Mouse (Mus musculus): Measurements from ENCODE around the gene Fndc3b. TPM values are rescaled to one million over a fixed set of nuclear protein-coding genes. Genes with fewer than 3 reads are reported as not detected.

Fndc3b gene
- polyA plus RNA-seq, 1 experiment from 2014 or later, result 4.7 TPM

DNA sequence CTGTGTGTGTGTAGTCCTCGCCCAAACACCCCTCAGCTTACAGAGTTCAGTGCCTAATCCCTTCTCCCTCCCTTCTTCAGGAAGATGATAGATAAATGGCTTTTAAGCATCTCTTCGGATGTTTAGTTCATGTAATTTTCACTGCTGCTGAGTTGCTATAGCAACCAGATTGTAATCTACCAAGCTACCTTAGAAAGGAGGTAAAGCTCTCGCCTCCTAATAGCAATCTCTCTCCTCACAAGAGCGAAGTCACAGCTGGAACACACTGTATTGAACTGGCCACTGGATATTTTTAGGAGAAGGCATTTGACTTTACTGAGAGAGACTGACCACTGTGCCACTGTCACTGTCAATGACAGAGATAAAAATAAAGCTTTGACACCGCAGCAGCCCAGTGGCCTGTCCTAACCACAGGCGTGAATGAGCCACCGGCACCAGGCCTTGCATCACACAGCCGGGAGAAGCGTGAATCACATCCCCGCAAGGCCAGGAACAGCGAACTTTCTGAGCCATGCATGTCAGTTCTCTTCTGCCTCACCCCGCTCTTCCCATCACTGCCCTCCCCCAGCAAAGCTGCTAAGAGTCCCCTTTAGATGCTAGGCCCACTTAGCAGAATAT lies 86.0 kb downstream of the Fndc3b start:
- Histone ChIP-seq H3K4me1 (ENCODE audit: control insufficient read depth, insufficient read depth, low read length) (0 out of 2 replicates have a peak, but pooled peaks cover 6% of the 10 kb centered on the region), H3K36me3 (ENCODE audit: control insufficient read depth, insufficient read depth, low read length) (no peaks in the 10 kb centered on the region), H3K4me2 (ENCODE audit: low read length) (no peak overlapping the region), H3K9ac (ENCODE audit: low read length) (no peak overlapping the region), H3K4me3 (ENCODE audit: low read depth, low read length) (no peak overlapping the region), H3K9me3 (replicated peaks; ENCODE audit: control insufficient read depth, low read length) (no peaks in the 10 kb centered on the region), H3K27me3 (replicated peaks; ENCODE audit: control insufficient read depth, insufficient read depth, low read length) (no peaks in the 10 kb centered on the region), H3K27ac (ENCODE audit: low read depth, low read length) (peak overlapping the region; percentile 48)
- DNase-seq (ENCODE audit: low spot score), result peak; percentile 63
- WGBS, result 78% methylated on average over 12 of the region's 12 CpGs
- peak; percentile 35; the same call in 1 of the 2 replicates for ATAC-seq

DNA sequence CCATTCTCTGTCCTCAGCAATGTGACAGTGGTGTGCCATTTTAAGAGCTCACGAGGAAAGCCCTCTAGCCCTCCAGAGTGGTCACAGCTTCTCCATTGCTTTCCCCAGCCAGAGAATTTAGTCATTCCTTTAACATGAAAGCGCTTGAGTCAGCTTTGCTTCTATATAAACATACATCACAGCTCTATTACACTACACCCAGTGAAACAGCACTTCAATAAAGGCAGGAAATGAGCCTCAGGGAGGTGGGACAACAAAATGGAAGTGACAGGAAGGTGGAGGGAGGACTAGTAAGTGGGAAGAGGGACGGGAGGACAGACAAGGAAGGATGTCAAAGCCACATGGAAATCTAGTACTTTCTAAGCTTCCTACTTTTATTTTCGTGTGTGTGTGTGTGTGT lies 88.7 kb downstream of the Fndc3b start:
- 71% methylated on average over 4 of the region's 4 CpGs for WGBS
- Histone ChIP-seq H3K9ac (ENCODE audit: low read length) (no peak overlapping the region), H3K27ac (ENCODE audit: low read depth, low read length) (no peak overlapping the region), H3K4me1 (ENCODE audit: control insufficient read depth, insufficient read depth, low read length) (0 out of 2 replicates have a peak, but pooled peaks cover 6% of the 10 kb centered on the region), H3K36me3 (ENCODE audit: control insufficient read depth, insufficient read depth, low read length) (no peaks in the 10 kb centered on the region), H3K4me3 (ENCODE audit: low read depth, low read length) (no peak overlapping the region), H3K9me3 (replicated peaks; ENCODE audit: control insufficient read depth, low read length) (no peaks in the 10 kb centered on the region), H3K27me3 (replicated peaks; ENCODE audit: control insufficient read depth, insufficient read depth, low read length) (no peaks in the 10 kb centered on the region), H3K4me2 (ENCODE audit: low read length) (no peak overlapping the region)
- ATAC-seq (no peak), DNase-seq (ENCODE audit: low spot score) (no peak)

DNA sequence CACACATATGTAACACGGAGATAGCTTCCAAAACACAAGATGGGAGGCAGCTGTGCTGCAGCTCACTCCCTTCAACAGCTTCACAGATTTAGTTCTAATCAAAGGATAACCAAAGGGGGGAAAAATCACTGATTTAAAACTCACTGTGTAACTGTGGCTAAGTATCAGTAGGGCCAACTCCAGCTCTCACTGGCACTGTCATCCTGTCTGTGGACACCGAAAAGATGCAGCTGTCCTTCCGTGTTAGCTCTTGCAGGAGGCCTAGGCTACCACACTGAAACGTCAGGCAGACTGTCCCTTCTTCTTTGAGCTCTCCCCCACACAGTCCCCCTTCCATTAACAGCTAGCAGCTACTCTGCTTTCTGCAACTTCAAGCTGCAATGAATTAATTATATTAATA lies 89.9 kb downstream of the Fndc3b start:
- Histone ChIP-seq H3K27me3 (replicated peaks; ENCODE audit: control insufficient read depth, insufficient read depth, low read length) (no peaks in the 10 kb centered on the region), H3K9ac (ENCODE audit: low read length) (no peak overlapping the region), H3K36me3 (ENCODE audit: control insufficient read depth, insufficient read depth, low read length) (no peaks in the 10 kb centered on the region), H3K4me1 (ENCODE audit: control insufficient read depth, insufficient read depth, low read length) (0 out of 2 replicates have a peak, but pooled peaks cover 6% of the 10 kb centered on the region), H3K4me3 (ENCODE audit: low read depth, low read length) (no peak overlapping the region), H3K4me2 (ENCODE audit: low read length) (no peak overlapping the region), H3K9me3 (replicated peaks; ENCODE audit: control insufficient read depth, low read length) (no peaks in the 10 kb centered on the region), H3K27ac (ENCODE audit: low read depth, low read length) (no peak overlapping the region)
- no peak for DNase-seq (ENCODE audit: low spot score)
- WGBS, result 81% methylated on average over 4 of the region's 4 CpGs
- ATAC-seq, result no peak

DNA sequence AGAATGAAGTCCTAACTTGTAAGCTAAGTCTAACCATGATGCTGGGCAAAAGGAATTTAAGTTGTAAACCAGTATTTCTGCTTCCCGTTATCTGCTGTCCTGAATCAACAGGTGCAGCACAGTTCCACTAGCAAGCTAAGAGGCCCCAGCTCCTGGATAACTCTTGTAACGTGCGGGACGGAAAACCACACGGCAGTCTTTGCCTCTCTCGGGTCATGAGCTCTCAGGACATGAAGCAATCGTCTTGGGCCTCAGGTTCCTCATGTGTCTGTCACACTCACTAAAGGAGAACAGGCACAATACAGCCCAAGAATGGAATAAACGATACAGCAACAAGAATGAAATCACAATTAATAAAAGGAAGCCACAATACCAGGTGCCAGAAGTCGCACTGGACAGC lies 93.4 kb downstream of the Fndc3b start:
- H3K4me3 ChIP-seq (ENCODE audit: low read depth, low read length), result no peak overlapping the region
- H3K9ac ChIP-seq (ENCODE audit: low read length), result no peak overlapping the region
- no peaks in the 10 kb centered on the region for H3K9me3 ChIP-seq (replicated peaks; ENCODE audit: control insufficient read depth, low read length)
- H3K27me3 ChIP-seq (replicated peaks; ENCODE audit: control insufficient read depth, insufficient read depth, low read length), result no peaks in the 10 kb centered on the region
- no peaks in the 10 kb centered on the region for H3K4me1 ChIP-seq (ENCODE audit: control insufficient read depth, insufficient read depth, low read length)
- no peak overlapping the region for H3K4me2 ChIP-seq (ENCODE audit: low read length)
- WGBS, result 90% methylated on average over 9 of the region's 9 CpGs
- no peak overlapping the region for H3K27ac ChIP-seq (ENCODE audit: low read depth, low read length)
- H3K36me3 ChIP-seq (ENCODE audit: control insufficient read depth, insufficient read depth, low read length), result no peaks in the 10 kb centered on the region
- DNase-seq (ENCODE audit: low spot score) (no peak), ATAC-seq (no peak)

DNA sequence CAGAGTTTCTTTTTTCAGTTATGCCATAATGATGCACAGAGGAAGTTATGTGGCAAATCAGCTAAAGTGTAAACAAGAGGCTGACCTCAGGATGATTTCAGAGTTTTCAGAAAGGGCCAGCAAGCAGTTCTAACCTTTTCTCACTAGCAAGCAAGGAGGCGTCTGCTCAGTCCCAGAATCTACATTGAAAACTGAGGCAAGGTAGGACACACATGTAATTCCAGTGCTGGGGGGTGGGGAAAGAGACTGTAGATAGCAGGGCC lies 93.9 kb downstream of the Fndc3b start:
- no peak overlapping the region for H3K4me3 ChIP-seq (ENCODE audit: low read depth, low read length)
- H3K4me1 ChIP-seq (ENCODE audit: control insufficient read depth, insufficient read depth, low read length), result no peaks in the 10 kb centered on the region
- H3K4me2 ChIP-seq (ENCODE audit: low read length), result no peak overlapping the region
- ATAC-seq (no peak), DNase-seq (ENCODE audit: low spot score) (no peak)
- H3K27ac ChIP-seq (ENCODE audit: low read depth, low read length), result no peak overlapping the region
- H3K36me3 ChIP-seq (ENCODE audit: control insufficient read depth, insufficient read depth, low read length), result no peaks in the 10 kb centered on the region
- WGBS, result 90% methylated on average over 1 of the region's 1 CpGs
- no peaks in the 10 kb centered on the region for H3K9me3 ChIP-seq (replicated peaks; ENCODE audit: control insufficient read depth, low read length)
- no peak overlapping the region for H3K9ac ChIP-seq (ENCODE audit: low read length)
- H3K27me3 ChIP-seq (replicated peaks; ENCODE audit: control insufficient read depth, insufficient read depth, low read length), result no peaks in the 10 kb centered on the region

DNA sequence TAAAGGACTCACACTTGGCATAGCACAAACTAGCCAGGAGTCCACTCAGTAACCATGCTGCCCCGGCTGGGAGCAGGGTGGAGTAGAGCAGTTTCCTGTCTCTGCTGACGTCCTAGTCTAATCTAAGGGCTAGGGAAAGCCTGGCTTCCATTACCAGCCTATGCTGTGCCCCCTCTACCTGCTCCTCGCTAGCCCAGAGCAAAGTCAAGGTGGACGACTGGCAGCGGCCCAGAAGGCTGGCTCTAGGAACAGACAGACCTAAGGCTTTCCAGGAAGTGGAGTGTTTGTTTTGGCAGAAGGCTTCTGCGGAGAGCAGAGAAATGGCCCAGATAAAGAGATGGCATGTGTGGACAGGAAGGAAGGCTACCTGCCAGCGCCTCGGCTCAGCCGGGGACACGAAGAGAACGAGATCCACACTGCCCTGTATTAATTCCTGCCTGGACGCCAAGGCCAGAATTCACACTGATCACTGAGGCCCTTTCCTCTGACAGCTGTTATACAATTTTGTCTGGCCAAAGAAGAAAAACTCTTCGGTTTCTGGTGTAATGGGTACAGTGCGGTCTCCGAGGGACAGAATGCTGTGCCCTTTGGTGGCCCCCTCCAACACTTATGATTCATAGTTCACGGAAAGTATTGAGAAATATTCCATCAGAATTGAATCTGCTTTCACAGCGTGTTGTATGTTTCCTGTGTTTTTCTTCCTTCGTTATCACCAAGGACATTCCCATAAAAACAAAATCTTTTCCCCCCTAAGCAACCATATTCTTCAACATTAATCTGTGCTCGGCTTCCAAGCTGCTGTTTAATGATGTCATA lies 94.5 kb downstream of the Fndc3b start:
- 80% methylated on average over 19 of the region's 19 CpGs for WGBS
- no peaks in the 10 kb centered on the region for H3K9me3 ChIP-seq (replicated peaks; ENCODE audit: control insufficient read depth, low read length)
- H3K9ac ChIP-seq (ENCODE audit: low read length), result no peak overlapping the region
- no peaks in the 10 kb centered on the region for H3K27me3 ChIP-seq (replicated peaks; ENCODE audit: control insufficient read depth, insufficient read depth, low read length)
- H3K4me1 ChIP-seq (ENCODE audit: control insufficient read depth, insufficient read depth, low read length), result no peaks in the 10 kb centered on the region
- H3K27ac ChIP-seq (ENCODE audit: low read depth, low read length), result no peak overlapping the region
- no peak overlapping the region for H3K4me2 ChIP-seq (ENCODE audit: low read length)
- no peak overlapping the region for H3K4me3 ChIP-seq (ENCODE audit: low read depth, low read length)
- no peak for DNase-seq (ENCODE audit: low spot score)
- ATAC-seq, result no peak
- H3K36me3 ChIP-seq (ENCODE audit: control insufficient read depth, insufficient read depth, low read length), result no peaks in the 10 kb centered on the region

DNA sequence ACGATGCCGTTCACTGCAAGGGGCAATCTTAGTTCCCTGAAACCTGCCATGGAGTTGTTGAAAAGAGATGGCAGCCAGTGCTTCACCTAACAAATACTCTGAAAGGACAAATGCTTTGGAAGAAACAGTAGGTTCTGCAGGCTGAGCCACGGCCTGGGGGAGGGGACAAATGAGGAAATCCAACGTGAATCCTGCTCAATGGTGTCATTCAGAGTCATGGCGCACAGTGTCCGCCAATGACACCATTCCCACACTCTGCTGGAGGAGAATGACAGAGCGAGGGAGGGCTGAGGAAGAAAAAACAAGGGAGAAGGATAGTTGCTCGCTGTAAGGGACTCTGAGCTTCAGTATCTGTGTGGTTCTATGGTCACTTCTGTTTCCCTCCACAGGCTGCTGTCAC lies 95.6 kb downstream of the Fndc3b start:
- no peak overlapping the region for H3K4me2 ChIP-seq (ENCODE audit: low read length)
- H3K4me3 ChIP-seq (ENCODE audit: low read depth, low read length), result no peak overlapping the region
- no peaks in the 10 kb centered on the region for H3K27me3 ChIP-seq (replicated peaks; ENCODE audit: control insufficient read depth, insufficient read depth, low read length)
- H3K27ac ChIP-seq (ENCODE audit: low read depth, low read length), result no peak overlapping the region
- H3K4me1 ChIP-seq (ENCODE audit: control insufficient read depth, insufficient read depth, low read length), result no peaks in the 10 kb centered on the region
- no peak overlapping the region for H3K9ac ChIP-seq (ENCODE audit: low read length)
- H3K9me3 ChIP-seq (replicated peaks; ENCODE audit: control insufficient read depth, low read length), result no peaks in the 10 kb centered on the region
- no peaks in the 10 kb centered on the region for H3K36me3 ChIP-seq (ENCODE audit: control insufficient read depth, insufficient read depth, low read length)
- DNase-seq (ENCODE audit: low spot score) (no peak), ATAC-seq (peak; percentile 9; the same call in 1 of the 2 replicates)
- WGBS, result 39% methylated on average over 8 of the region's 8 CpGs

DNA sequence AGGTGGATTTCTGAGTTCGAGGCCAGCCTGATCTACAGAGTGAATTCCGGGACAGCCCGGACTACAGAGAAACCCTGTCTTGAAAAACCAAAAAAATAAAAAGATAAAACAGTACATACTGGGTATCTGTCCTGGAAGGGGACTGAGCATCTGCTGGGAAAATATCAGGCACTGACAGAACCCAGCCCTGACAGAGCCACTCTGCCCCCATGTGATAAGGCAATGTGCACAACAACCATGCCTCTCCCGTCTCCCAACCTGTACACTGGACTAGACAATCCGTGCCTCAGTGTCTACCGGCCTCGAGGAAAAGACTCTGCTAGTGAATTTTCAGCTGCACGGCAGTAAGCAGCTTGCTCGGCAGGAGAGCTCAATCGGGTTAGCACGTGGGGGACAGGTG lies 97.3 kb downstream of the Fndc3b start:
- Histone ChIP-seq H3K27ac (ENCODE audit: low read depth, low read length) (no peak overlapping the region), H3K4me1 (ENCODE audit: control insufficient read depth, insufficient read depth, low read length) (no peaks in the 10 kb centered on the region), H3K9ac (ENCODE audit: low read length) (no peak overlapping the region), H3K9me3 (replicated peaks; ENCODE audit: control insufficient read depth, low read length) (no peaks in the 10 kb centered on the region), H3K4me2 (ENCODE audit: low read length) (no peak overlapping the region), H3K36me3 (ENCODE audit: control insufficient read depth, insufficient read depth, low read length) (no peaks in the 10 kb centered on the region), H3K4me3 (ENCODE audit: low read depth, low read length) (no peak overlapping the region), H3K27me3 (replicated peaks; ENCODE audit: control insufficient read depth, insufficient read depth, low read length) (no peaks in the 10 kb centered on the region)
- ATAC-seq, result no peak
- 95% methylated on average over 11 of the region's 11 CpGs for WGBS
- no peak for DNase-seq (ENCODE audit: low spot score)

DNA sequence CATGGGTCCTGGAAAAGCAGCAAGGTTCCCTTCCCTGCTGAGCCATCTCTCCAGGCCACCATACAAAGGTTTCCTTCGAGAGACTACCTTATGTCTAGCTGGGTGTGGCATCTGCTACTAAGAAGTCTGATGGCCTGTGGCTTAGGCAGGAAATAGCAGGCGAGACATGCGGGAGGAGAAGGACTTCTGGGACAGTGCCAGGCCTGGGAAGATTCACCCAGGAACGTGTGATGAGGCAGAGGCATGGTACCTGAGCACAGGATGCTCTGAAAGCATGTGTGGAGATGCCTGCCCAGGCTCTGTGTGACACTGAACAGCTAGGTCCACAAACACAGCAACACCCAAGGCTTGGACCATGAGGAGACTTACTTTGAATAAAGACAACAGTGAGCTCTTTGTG lies 98.1 kb downstream of the Fndc3b start:
- Histone ChIP-seq H3K9me3 (replicated peaks; ENCODE audit: control insufficient read depth, low read length) (no peaks in the 10 kb centered on the region), H3K4me3 (ENCODE audit: low read depth, low read length) (no peak overlapping the region), H3K27ac (ENCODE audit: low read depth, low read length) (no peak overlapping the region), H3K27me3 (replicated peaks; ENCODE audit: control insufficient read depth, insufficient read depth, low read length) (no peaks in the 10 kb centered on the region), H3K9ac (ENCODE audit: low read length) (no peak overlapping the region), H3K36me3 (ENCODE audit: control insufficient read depth, insufficient read depth, low read length) (no peaks in the 10 kb centered on the region), H3K4me2 (ENCODE audit: low read length) (no peak overlapping the region), H3K4me1 (ENCODE audit: control insufficient read depth, insufficient read depth, low read length) (no peaks in the 10 kb centered on the region)
- DNase-seq (ENCODE audit: low spot score) (no peak), ATAC-seq (no peak)
- 56% methylated on average over 4 of the region's 4 CpGs for WGBS
